Mouse (Mus musculus) limb, embryonic 14.5 days (tissue): Measurements from ENCODE around the gene Flcn. TPM values are rescaled to one million over a fixed set of nuclear protein-coding genes. Genes with fewer than 3 reads are reported as not detected.

Experiments
- ATAC-seq: fragments of 200-750 bp; cut with Nextera tagmentation; 2 replicates; pipeline ENCODE4 v1.8.0; 2017; ENCODE audit warnings: low read depth, moderate number of reproducible peaks, moderate TSS enrichment; ENCODE audit not compliant: low FRiP score
- DNase-seq: peaks from one replicate; pipeline ENCODE4 v3.0.0-alpha.2; 2015; ENCODE audit warnings: low spot score
- H3K27ac ChIP-seq: fragments of 300-500 bp; sonication (generic); replicated peaks from 2 replicates; pipeline ENCODE4 v1.5.1; 2014; ENCODE audit warnings: low read depth, mild to moderate bottlenecking, low read length, moderate library complexity, mixed read lengths
- H3K27me3 ChIP-seq: fragments of 300-500 bp; sonication (generic); 2 replicates; pipeline ENCODE4 v1.6.1; 2014; ENCODE audit warnings: low read length, mixed read lengths; ENCODE audit not compliant: control insufficient read depth, insufficient read depth
- H3K36me3 ChIP-seq: fragments of 300-500 bp; sonication (generic); 2 replicates; pipeline ENCODE4 v1.6.1; 2014; ENCODE audit warnings: mild to moderate bottlenecking, low read length, moderate library complexity, mixed read lengths; ENCODE audit not compliant: control insufficient read depth, insufficient read depth
- H3K4me1 ChIP-seq: fragments of 300-500 bp; sonication (generic); 2 replicates; pipeline ENCODE4 v1.6.1; 2014; ENCODE audit warnings: antibody characterized with exemption, low read length, mixed read lengths; ENCODE audit not compliant: control insufficient read depth, insufficient read depth
- H3K4me2 ChIP-seq: fragments of 300-500 bp; sonication (generic); replicated peaks from 2 replicates; pipeline ENCODE4 v1.6.1; 2014; ENCODE audit warnings: low read depth, mild to moderate bottlenecking, low read length, moderate library complexity; ENCODE audit not compliant: severe bottlenecking
- H3K4me3 ChIP-seq: fragments of 300-500 bp; sonication (generic); replicated peaks from 2 replicates; pipeline ENCODE4 v1.5.1; 2014; ENCODE audit warnings: low read length
- H3K9ac ChIP-seq: fragments of 300-500 bp; sonication (generic); 2 replicates; pipeline ENCODE4 v1.6.1; 2014; ENCODE audit warnings: mild to moderate bottlenecking, low read depth, low read length, moderate library complexity; ENCODE audit not compliant: severe bottlenecking
- H3K9me3 ChIP-seq: fragments of 300-500 bp; sonication (generic); 2 replicates; pipeline ENCODE4 v1.6.1; 2016; ENCODE audit warnings: low read length; ENCODE audit not compliant: control insufficient read depth
- POLR2A ChIP-seq: fragments of 200-500 bp; IDR thresholded peaks from 2 replicates; pipeline ENCODE4 v1.8.0; 2012; ENCODE audit warnings: inconsistent platforms, mild to moderate bottlenecking, moderate library complexity, borderline replicate concordance; ENCODE audit not compliant: insufficient read depth, insufficient read length; ENCODE audit errors: extremely low read depth
- whole genome bisulfite sequencing: fragments of 180-500 bp; shearing (Covaris S2); extraction: QIAGEN DNeasy Blood & Tissue Kit; methylation state at CpG from one replicate; pipeline ENCODE4 v1.1.7; 2014; 5-methylcytosine and 5-hydroxymethylcytosine counted together
- polyA plus RNA-seq, 2 experiments: library from polyadenylated mRNA; depleted of rRNA in 1 of 2; stranded (reverse) in 1 of 2; unstranded in 1 of 2; fragments of >200 nt; fragmentation: Nextera tagmentation in 1 of 2; extraction: Ambion mirVana in 1 of 2; gene quantifications; 2 replicates each; pipeline versions ENCODE4 v1.2.1 to v1.2.3; 2012 to 2014

Gene Flcn
- polyA plus RNA-seq, 2 experiments = 27.6 to 51.1 TPM

DNA sequence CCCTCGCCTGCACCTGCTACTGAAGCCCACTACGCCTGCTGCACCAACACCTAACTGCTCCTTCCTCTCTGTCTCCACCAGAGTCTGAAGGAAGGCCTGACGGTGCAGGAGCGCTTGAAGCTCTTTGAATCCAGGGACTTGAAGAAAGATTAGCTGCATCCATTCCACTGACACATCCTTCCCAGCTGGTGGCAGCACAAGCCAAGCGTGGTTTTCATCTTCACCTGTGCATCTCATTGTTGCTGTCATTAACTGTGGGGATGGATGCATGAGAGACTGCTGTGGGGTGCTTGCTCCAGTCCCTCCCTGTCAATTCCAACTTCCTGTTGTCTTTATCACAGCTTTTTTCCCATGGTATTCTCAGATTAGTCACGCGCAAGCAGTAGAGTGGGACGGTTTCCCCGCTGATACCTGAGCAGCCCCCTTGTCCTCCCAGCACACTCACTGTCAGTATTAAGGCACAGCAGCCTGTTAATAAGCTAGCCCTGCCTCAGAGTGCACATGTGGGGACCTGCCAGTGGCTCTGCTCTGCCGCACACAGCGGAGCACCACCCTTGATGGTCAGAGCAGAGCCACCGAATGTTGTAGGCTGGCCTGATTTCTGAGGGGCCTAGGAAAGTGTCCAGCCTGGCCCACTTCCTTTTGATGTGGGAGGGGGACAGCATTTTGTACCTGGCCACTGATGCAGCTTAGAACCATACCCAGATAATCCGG, 34.2 kb downstream of the Flcn start:
- ATAC-seq (no peak), DNase-seq (no peak)
- WGBS = 85% methylated on average over 13 of the region's 13 CpGs
- Histone ChIP-seq H3K9ac (no peak overlapping the region), H3K27ac (no peak overlapping the region), H3K4me3 (no peak overlapping the region), H3K9me3 (no peaks in the 10 kb centered on the region), H3K4me1 (no peaks in the 10 kb centered on the region), H3K4me2 (no peak overlapping the region), H3K27me3 (no peaks in the 10 kb centered on the region), H3K36me3 (peaks cover 70% of the 10 kb centered on the region)
- no peak for TF ChIP-seq POLR2A

DNA sequence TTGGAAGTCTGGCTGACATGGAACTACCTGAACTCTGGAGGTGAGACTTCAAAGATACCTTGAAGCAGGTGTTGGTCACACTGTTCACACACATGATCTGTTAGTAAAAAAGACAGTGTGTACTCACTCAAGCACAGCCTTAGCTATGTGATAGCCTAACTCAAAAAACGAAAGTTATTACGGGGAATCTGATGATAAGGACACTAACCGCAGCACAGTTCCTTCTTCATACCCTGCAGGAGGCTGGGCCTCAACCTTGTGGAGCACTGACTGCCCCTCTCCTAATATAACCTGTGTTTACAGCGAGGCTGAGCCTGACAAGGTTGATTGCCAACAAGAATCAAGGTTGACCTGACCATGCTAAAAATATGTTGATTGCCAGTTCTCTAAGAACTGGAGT, 35.3 kb downstream of the Flcn start:
- H3K27me3 ChIP-seq = no peaks in the 10 kb centered on the region
- DNase-seq = no peak
- no peak for ATAC-seq
- no peak overlapping the region for H3K4me2 ChIP-seq
- H3K9me3 ChIP-seq = no peaks in the 10 kb centered on the region
- 89% methylated on average over 4 of the region's 4 CpGs for WGBS
- TF ChIP-seq POLR2A = no peak
- no peak overlapping the region for H3K9ac ChIP-seq
- H3K36me3 ChIP-seq = peaks cover 80% of the 10 kb centered on the region
- H3K4me3 ChIP-seq = no peak overlapping the region
- H3K4me1 ChIP-seq = no peaks in the 10 kb centered on the region
- no peak overlapping the region for H3K27ac ChIP-seq

DNA sequence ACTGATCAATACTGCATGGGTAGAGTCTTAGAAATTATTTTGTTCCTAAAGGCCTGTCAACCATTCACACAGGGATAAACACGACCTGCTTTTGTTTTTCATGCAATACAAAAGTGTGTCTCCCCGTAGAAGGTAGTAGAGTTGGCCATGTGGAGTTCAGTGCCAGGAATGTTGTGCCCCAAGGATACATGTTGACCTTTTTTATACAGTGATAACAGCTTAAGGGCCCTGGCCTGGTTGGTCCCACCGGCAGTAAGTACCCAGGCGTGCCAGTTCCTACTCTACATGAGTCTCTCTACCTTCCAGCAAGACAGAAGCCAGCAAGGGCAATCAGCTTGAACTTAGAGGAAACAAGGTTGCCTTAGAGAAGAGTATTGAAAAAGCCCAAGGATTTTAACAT, 36.9 kb downstream of the Flcn start:
- Histone ChIP-seq H3K4me1 (no peaks in the 10 kb centered on the region), H3K9me3 (no peaks in the 10 kb centered on the region), H3K4me2 (no peak overlapping the region), H3K27me3 (no peaks in the 10 kb centered on the region), H3K4me3 (no peak overlapping the region), H3K9ac (no peak overlapping the region), H3K36me3 (peaks cover 96% of the 10 kb centered on the region), H3K27ac (no peak overlapping the region)
- ATAC-seq (no peak), DNase-seq (no peak)
- TF ChIP-seq POLR2A = no peak
- 80% methylated on average over 4 of the region's 4 CpGs for WGBS

DNA sequence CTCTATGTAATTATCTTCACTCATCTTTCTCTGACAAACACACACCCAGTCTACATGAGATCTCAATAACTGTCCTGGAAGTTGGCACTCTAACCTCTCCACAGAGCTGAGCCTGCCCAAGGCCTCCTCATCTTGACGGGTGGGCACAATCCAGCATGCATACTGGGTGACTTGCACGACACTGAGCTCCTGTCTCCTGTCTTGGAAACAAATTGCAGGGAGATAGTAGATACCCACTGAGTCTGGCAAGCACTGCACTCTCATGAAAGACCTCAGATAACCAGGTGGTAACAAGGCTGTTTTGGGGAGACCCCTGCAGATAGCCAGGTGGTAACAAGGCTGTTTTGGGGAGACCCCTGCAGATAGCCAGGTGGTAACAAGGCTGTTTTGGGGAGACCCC, 37.5 kb downstream of the Flcn start:
- no peak for TF ChIP-seq POLR2A
- Histone ChIP-seq H3K9me3 (no peaks in the 10 kb centered on the region), H3K4me1 (no peaks in the 10 kb centered on the region), H3K9ac (no peak overlapping the region), H3K27me3 (no peaks in the 10 kb centered on the region), H3K36me3 (peaks cover 96% of the 10 kb centered on the region), H3K4me3 (no peak overlapping the region), H3K27ac (no peak overlapping the region), H3K4me2 (no peak overlapping the region)
- 86% methylated on average over 2 of the region's 2 CpGs for WGBS
- ATAC-seq (no peak), DNase-seq (no peak)

DNA sequence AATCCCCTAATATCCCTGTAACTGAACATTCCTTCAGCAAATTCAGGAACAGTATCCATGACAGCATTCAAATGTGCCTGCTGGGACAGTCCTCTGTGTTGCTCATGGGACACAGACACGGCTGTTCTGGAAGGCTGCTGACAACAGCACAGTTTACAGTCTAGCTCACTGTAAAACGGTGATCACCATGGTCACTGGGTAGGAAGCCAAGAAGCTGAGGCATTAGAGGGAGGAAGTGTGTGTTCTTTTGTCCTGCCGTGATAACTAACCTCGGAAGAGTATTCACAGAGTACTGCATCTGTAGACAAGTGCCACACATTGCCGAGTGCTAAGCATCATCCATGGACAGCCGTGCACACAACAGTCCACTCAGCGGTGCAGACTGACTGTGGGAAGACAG, 39.1 kb downstream of the Flcn start:
- H3K9ac ChIP-seq = no peak overlapping the region
- H3K36me3 ChIP-seq = peaks cover 94% of the 10 kb centered on the region
- H3K4me1 ChIP-seq = no peaks in the 10 kb centered on the region
- DNase-seq (no peak), ATAC-seq (no peak)
- H3K4me3 ChIP-seq = no peak overlapping the region
- H3K27ac ChIP-seq = no peak overlapping the region
- H3K9me3 ChIP-seq = no peaks in the 10 kb centered on the region
- no peak overlapping the region for H3K4me2 ChIP-seq
- H3K27me3 ChIP-seq = no peaks in the 10 kb centered on the region
- WGBS = 85% methylated on average over 7 of the region's 7 CpGs
- no peak for TF ChIP-seq POLR2A
